Mouse (Mus musculus): ENCODE data around the gene Acot8.

DNA sequence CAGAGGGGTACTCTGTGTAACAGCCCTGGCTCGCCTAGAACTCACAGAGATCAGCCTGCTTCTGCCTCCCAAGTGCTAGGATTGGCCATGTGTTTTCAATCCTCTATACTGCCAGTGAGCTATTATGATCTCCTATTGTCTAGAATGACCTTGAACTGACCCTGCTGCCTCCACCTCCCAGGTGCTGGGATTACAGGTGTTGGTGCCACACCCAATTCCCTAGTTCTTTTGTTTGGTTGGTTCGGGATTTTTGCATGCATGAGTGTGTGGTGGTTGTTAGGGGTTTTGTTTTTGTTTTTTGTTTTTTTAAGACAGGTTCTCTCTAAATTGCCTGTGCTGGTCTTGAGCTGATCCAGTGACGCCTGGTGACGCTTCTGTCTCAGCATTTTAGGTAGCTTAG is 19.3 kb upstream of the Acot8 start:
- TF ChIP-seq CTCF (IDR thresholded peaks at IDR 0.05; ENCODE audit: low read depth): no peak
- TF ChIP-seq EP300 (optimal IDR thresholded peaks at IDR 0.05): no peak
